Mouse (Mus musculus): ENCODE measurements around the gene Rbms3.

- TF ChIP-seq CTCF (conservative IDR thresholded peaks at IDR 0.05 in 1 of 2, IDR thresholded peaks at IDR 0.05 in 1 of 2; ENCODE audit: low read depth in 2 of 2, low read length in 2 of 2) (no peak), BHLHE40 (IDR thresholded peaks at IDR 0.05; ENCODE audit: low read depth, low read length) (no peak), TCF12 (IDR thresholded peaks at IDR 0.05; ENCODE audit: low read depth, low read length) (no peak)
These were observed 370.1 kb downstream of the Rbms3 start for GRCm38 (mm10) chr9:117259614-117260013.
